Mouse (Mus musculus) embryonic facial prominence, embryonic 13.5 days (tissue): ENCODE results near the gene Rab25. TPM values are rescaled to one million over a fixed set of nuclear protein-coding genes. Genes with fewer than 3 reads are reported as not detected.

ENCODE experiments used
- ATAC-seq: fragments of 200-750 bp; cut with Nextera tagmentation; 2 replicates; pipeline ENCODE4 v1.8.0; 2017; ENCODE audit warnings: low read depth; ENCODE audit not compliant: insufficient number of reproducible peaks, insufficient read depth, low FRiP score, low TSS enrichment
- H3K27ac ChIP-seq: fragments of 300-500 bp; sonication (generic); 2 replicates; pipeline ENCODE4 v1.5.1; 2015; ENCODE audit warnings: moderate library complexity, mild to moderate bottlenecking, inconsistent platforms
- H3K27me3 ChIP-seq: fragments of 300-500 bp; sonication (generic); 2 replicates; pipeline ENCODE4 v1.6.1; 2015; ENCODE audit warnings: mild to moderate bottlenecking, inconsistent platforms
- H3K36me3 ChIP-seq: fragments of 300-500 bp; sonication (generic); 2 replicates; pipeline ENCODE4 v1.6.1; 2015; ENCODE audit warnings: mild to moderate bottlenecking, inconsistent platforms
- H3K4me1 ChIP-seq: fragments of 300-500 bp; sonication (generic); 2 replicates; pipeline ENCODE4 v1.6.1; 2015; ENCODE audit warnings: inconsistent platforms
- H3K4me2 ChIP-seq: fragments of 300-500 bp; sonication (generic); 2 replicates; pipeline ENCODE4 v1.6.1; 2015; ENCODE audit warnings: moderate library complexity, mild to moderate bottlenecking, inconsistent platforms
- H3K4me3 ChIP-seq: fragments of 300-500 bp; sonication (generic); 2 replicates; pipeline ENCODE4 v1.5.1; 2015; ENCODE audit warnings: mild to moderate bottlenecking, inconsistent platforms
- H3K9ac ChIP-seq: fragments of 300-500 bp; sonication (generic); 2 replicates; pipeline ENCODE4 v1.6.1; 2015; ENCODE audit warnings: mild to moderate bottlenecking, inconsistent platforms
- H3K9me3 ChIP-seq: fragments of 300-500 bp; sonication (generic); 2 replicates; pipeline ENCODE4 v1.6.1; 2016; ENCODE audit warnings: inconsistent platforms
- WGBS: fragments of 180-500 bp; shearing (Covaris S2); methylation state at CpG from one replicate; pipeline ENCODE4 v1.1.7; 2015; ENCODE audit warnings: mixed read lengths; 5-methylcytosine and 5-hydroxymethylcytosine counted together
- polyA plus RNA-seq: library from polyadenylated mRNA; unstranded; fragments of >200 nt; fragmentation: Nextera tagmentation; extraction: Ambion mirVana; gene quantifications from 2 replicates; pipeline ENCODE4 v1.2.1, GENCODE M21; 2015

The Rab25 gene
- polyA plus RNA-seq, 1 experiment from 2014 or later = 19.5 TPM

DNA sequence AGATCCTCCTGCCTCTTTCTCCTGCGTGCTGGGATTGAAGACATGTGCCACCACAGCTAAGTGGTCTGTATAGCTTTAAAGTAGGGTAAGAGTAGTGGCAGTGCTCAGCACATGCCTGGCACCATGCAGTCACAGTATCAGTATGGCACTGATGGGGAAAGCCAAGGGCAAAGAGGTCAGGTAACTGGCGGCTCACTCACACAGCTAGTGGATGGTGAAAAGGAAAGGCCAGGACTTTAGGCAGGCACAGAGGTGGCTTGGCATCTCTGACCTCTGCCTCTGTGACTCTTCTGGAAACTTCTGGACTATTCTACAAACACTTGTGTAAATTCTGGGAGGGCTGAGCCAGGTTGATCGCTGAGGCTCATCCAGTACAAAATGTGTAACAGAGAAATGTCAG lies 18.0 kb upstream of the Rab25 start:
- Histone ChIP-seq H3K4me1 (no peaks in the 10 kb centered on the region), H3K36me3 (peaks cover 99% of the 10 kb centered on the region), H3K4me2 (no peak overlapping the region), H3K4me3 (no peak overlapping the region), H3K9ac (peak overlapping the region; percentile 21; the same call in 1 of the 2 replicates), H3K27me3 (no peaks in the 10 kb centered on the region), H3K27ac (no peak overlapping the region), H3K9me3 (no peaks in the 10 kb centered on the region)
- no peak for ATAC-seq
- 96% methylated on average over 3 of the region's 3 CpGs for WGBS

DNA sequence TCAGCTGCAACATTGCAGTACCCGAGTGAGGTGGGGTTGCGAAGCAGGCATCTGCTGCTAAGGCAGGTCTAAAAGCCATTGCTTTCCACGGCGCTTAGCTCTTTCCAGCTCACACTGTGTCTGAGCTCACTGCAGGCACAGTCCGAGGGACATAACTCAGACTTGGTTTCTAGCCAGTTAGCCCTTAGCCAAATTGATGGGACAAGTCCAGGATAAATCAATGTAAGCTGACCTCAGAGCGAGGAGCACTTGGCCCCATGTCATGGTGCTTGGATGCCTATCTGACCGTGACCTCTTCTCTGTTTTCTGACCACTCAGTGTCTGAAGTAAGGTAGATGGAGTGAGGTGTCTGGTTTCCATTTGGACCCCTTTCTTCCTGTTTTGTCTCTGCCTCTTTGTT lies 15.9 kb upstream of the Rab25 start:
- H3K36me3 ChIP-seq = peaks cover 100% of the 10 kb centered on the region
- no peak overlapping the region for H3K27ac ChIP-seq
- 88% methylated on average over 7 of the region's 7 CpGs for WGBS

DNA sequence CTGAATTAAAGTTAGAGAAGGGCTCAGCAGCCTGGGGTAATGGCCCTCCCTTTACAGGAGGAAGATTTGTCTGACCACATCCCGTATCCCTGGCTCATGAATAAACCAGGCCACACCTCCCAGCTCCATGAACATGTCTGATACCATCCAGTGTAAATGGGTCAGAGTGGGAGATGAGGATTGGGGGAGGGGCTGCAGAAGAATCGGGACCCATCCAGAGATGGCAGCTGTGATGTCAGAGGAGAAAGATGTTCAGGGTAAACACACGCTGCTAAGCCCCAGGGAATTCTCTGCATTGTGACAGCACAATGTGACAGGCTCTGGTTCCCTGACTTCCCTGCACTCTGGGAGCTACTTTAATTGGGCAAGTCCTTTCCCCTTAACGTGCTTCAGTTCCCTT lies 15.3 kb upstream of the Rab25 start:
- WGBS = 72% methylated on average over 4 of the region's 4 CpGs
- Histone ChIP-seq H3K9ac (no peak overlapping the region), H3K4me3 (no peak overlapping the region), H3K27ac (no peak overlapping the region), H3K9me3 (no peaks in the 10 kb centered on the region), H3K4me1 (no peaks in the 10 kb centered on the region), H3K4me2 (no peak overlapping the region), H3K36me3 (peaks cover 100% of the 10 kb centered on the region), H3K27me3 (no peaks in the 10 kb centered on the region)
- no peak for ATAC-seq

More for the DNA sequence above, 15.9 kb upstream of the Rab25 start:
- Histone ChIP-seq H3K4me1 (no peaks in the 10 kb centered on the region), H3K4me2 (no peak overlapping the region), H3K9ac (no peak overlapping the region), H3K9me3 (no peaks in the 10 kb centered on the region), H3K4me3 (no peak overlapping the region), H3K27me3 (no peaks in the 10 kb centered on the region)
- no peak for ATAC-seq

DNA sequence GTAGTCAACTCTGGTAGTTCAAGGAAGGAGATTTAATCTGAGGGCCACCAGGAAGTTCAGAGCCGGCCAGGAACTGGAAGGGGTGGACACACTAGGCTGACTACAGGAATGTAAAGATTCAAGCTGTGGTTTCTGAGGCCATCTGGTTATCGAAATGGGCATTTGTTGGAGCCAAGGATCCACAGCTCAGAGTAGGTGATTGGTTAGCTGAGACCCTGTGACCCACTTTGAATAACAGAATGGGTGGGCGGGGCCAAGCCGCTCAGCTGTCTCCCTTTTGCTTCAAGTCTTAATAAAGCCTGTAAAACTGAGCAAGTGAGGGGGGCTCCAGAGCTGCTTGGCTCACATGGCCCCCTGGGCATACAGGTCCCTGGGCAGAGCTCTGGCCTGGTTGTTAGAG lies 13.9 kb upstream of the Rab25 start:
- H3K4me1 ChIP-seq = no peaks in the 10 kb centered on the region

DNA sequence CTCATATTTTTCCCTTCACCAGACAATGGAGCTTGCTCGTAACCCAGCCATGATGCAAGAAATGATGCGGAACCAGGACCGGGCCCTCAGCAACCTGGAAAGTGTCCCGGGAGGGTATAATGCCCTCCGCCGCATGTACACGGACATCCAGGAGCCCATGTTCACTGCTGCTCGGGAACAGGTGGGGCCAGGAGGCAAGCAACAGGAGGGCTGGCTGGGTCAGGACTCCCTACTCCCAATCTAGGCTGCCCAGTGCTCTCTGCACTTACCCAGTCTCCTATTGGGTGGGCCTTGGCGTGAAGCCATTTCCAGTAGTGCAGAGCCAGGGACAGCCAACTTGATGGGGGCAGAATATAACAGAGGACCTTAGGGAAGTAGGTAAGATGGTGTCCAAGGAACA lies 11.5 kb upstream of the Rab25 start:
- no peak overlapping the region for H3K4me3 ChIP-seq
- H3K36me3 ChIP-seq = peaks cover 92% of the 10 kb centered on the region
- peaks cover 12% of the 10 kb centered on the region for H3K4me1 ChIP-seq
- H3K27ac ChIP-seq = no peak overlapping the region
- 93% methylated on average over 9 of the region's 9 CpGs for WGBS
- H3K27me3 ChIP-seq = no peaks in the 10 kb centered on the region
- H3K9ac ChIP-seq = no peak overlapping the region
- ATAC-seq = no peak
- H3K9me3 ChIP-seq = no peaks in the 10 kb centered on the region
- no peak overlapping the region for H3K4me2 ChIP-seq

More for the DNA sequence above, 13.9 kb upstream of the Rab25 start:
- H3K4me2 ChIP-seq = no peak overlapping the region
- no peak for ATAC-seq
- no peak overlapping the region for H3K4me3 ChIP-seq
- no peak overlapping the region for H3K9ac ChIP-seq
- H3K27me3 ChIP-seq = no peaks in the 10 kb centered on the region
- H3K36me3 ChIP-seq = peaks cover 98% of the 10 kb centered on the region
- no peaks in the 10 kb centered on the region for H3K9me3 ChIP-seq
- 77% methylated on average over 4 of the region's 4 CpGs for WGBS
- H3K27ac ChIP-seq = no peak overlapping the region

DNA sequence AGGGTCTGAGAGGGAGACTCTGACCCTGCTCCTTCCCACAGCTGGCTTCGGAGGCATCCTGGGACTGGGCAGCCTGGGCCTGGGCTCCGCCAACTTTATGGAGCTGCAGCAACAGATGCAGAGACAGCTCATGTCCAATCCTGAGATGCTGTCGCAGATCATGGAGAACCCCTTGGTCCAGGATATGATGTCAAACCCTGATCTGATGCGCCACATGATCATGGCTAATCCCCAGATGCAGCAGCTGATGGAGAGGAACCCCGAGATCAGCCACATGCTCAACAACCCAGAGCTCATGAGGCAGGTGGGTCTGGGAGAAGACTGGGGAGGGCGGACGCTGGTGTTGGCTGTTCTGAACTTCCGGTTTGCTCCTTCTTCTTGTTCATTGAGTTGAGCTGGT lies 8.5 kb upstream of the Rab25 start:
- peaks cover 22% of the 10 kb centered on the region for H3K4me1 ChIP-seq
- WGBS = 95% methylated on average over 8 of the region's 8 CpGs
- H3K9me3 ChIP-seq = no peaks in the 10 kb centered on the region
- no peak overlapping the region for H3K4me3 ChIP-seq
- no peak for ATAC-seq
- H3K4me2 ChIP-seq = no peak overlapping the region
- no peaks in the 10 kb centered on the region for H3K27me3 ChIP-seq
- no peak overlapping the region for H3K9ac ChIP-seq
- H3K27ac ChIP-seq = no peak overlapping the region
- H3K36me3 ChIP-seq = peaks cover 62% of the 10 kb centered on the region

DNA sequence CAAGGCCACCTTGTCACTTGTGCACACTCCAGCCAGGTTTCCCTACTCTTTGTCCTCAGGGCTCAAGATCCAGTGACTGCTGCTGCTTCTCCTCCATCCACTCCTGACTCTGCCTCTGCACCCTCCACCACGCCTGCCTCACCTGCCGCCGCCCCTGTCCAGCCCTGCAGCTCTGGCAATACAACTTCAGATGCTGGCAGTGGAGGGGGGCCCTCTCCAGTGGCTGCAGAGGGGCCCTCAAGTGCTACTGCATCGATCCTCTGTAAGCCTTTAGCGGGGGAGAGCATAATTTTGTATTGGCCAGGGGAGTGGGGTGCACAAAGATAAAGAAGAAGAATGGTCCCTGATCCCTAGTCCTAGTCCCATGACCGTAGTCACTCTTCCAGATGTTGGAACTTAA lies 7.6 kb upstream of the Rab25 start:
- Histone ChIP-seq H3K9ac (peak overlapping the region; percentile 46; the same call in 1 of the 2 replicates), H3K4me3 (no peak overlapping the region), H3K36me3 (peaks cover 53% of the 10 kb centered on the region), H3K4me2 (no peak overlapping the region), H3K4me1 (peaks cover 26% of the 10 kb centered on the region), H3K27me3 (no peaks in the 10 kb centered on the region), H3K9me3 (no peaks in the 10 kb centered on the region), H3K27ac (no peak overlapping the region)
- WGBS = 95% methylated on average over 6 of the region's 6 CpGs
- no peak for ATAC-seq

DNA sequence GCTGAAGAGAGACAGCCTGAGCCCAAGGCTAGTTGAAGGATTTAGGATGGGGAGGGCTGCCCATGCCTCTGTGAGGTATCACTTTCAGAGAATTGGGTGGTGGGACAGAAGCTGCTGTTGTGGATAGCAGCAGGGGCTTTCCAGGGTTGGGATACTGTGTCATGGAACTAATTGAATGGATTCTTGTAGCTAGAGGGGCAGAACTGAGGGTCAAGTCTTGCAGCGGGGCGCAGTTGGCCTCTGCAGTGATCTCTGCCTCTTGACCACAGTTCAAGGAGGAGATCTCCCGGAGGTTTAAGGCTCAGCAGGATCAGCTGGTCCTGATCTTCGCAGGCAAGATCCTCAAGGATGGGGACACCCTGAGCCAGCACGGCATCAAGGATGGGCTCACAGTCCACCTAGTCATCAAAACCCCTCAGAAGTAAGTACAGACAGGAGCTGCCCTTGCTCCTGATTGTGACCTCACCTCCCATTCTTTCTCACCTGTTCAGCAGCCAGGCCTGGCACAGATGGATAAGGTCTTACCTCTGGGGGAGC lies 7.0 kb upstream of the Rab25 start:
- Histone ChIP-seq H3K4me3 (no peak overlapping the region), H3K4me1 (peaks cover 26% of the 10 kb centered on the region), H3K4me2 (peak overlapping the region; percentile 81), H3K27me3 (no peaks in the 10 kb centered on the region), H3K9me3 (no peaks in the 10 kb centered on the region), H3K36me3 (peaks cover 47% of the 10 kb centered on the region), H3K27ac (no peak overlapping the region), H3K9ac (peak overlapping the region; percentile 46; the same call in 1 of the 2 replicates)
- ATAC-seq = no peak
- WGBS = 81% methylated on average over 5 of the region's 5 CpGs

DNA sequence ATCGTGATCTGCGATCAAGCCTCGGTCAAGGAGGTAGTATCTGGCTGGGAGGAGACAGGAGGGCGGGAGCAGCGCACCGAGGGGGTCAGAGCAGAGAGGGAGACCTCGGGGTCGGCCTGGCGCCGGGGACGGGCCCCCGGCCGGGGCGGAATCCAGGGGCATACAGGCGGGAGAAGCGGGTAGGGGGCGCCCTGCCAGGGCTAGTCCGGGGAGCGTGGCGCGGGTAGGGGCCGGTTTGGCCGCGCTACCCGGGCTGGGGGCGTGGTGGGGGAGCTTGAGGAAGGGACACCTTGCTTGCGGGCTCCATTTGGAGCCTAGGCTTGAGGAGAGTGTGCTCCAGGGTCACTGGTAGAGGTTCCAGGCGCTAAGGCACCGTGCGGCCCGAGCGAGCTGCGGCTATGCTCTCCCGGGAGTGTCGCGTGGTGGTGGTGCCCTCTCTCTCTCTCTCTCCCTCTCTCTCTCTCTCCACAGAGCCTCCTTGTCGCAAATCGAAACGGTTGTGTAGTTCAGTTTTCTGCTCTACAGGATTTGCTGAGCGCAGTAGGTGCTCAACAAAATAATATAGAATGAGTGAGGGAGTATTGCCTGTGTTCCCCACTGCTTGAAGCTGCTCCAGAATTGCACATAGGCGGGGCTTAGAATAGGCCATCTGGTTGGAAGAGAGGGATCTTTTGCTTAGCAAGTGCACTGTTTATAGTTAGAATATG lies 5.9 kb upstream of the Rab25 start:
- no peak; the same call in 1 of the 2 replicates for ATAC-seq
- WGBS = under 1% methylated on average over 41 of the region's 41 CpGs
- no peaks in the 10 kb centered on the region for H3K27me3 ChIP-seq

DNA sequence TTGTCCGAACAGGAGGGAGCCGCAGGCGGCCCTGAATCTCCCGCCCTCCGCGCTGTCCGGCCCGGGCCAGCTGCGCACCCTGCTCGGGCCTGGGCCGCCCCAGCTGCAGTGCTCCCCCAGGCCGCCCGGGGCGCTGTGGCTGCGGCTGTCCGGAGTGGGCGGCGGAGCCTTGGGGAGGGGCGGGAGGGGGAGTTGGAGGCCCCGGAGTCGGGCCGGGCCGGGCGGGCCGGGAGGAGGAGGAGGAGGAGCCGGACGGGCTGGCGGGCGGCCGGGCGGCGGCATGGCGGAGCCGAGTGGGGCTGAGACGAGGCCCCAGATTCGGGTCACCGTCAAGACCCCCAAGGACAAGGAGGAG lies 5.4 kb upstream of the Rab25 start, which contains the start of gene Ubqln4:
Ubqln4 (plus strand) TSS at position 234 of the 355 bp plus-strand sequence.
- peak; percentile 87 for ATAC-seq

More for the DNA sequence above, 5.9 kb upstream of the Rab25 start:
- peak overlapping the region; percentile 81 for H3K4me2 ChIP-seq
- H3K4me3 ChIP-seq = peak overlapping the region; percentile 73
- H3K9ac ChIP-seq = peak overlapping the region; percentile 91
- peak overlapping the region; percentile 96 for H3K27ac ChIP-seq
- H3K36me3 ChIP-seq = peaks cover 36% of the 10 kb centered on the region
- H3K9me3 ChIP-seq = no peaks in the 10 kb centered on the region
- H3K4me1 ChIP-seq = peaks cover 26% of the 10 kb centered on the region

DNA sequence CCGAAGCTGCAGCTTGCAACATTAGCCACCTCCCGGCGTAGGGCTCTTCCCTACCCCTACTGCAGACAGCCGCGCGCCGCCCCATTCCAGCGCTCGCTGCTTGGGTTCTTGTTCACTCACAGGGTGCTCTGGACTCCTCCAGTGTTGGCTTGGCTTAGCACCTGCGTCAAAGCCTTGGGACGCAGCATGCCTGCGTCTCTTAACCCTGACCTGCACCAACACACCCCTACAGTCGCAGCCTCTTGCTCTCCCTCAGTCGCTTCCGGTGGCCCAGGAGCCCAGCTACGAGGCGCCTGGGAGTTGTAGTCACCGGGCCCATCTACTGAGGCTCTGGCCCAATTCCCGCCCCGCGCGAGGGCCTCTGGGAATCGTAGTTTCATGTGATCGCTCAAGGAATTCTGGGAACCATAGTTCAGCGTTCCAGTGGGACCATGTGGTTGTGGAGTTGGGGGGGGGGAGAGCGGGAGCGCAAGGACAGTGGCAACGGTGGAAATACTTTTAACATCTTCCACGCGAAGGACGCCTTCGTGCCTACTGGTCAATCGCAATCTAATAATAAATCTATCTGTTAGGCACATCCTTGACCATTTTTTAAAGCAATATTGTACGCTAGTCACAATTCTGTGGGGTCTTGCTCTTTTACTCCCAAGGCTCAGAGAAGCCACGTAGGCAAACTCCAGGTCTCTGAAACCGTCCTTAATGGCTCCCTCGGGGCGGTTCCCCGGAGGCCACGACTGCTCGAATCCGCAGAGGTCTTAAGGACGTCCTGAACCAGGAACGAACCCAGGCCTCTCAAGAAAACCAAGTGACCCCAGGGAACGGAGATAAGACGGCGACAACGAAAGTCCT lies 4.8 kb upstream of the Rab25 start, which contains the start of gene Lamtor2:
Lamtor2 (minus strand) TSS at position 399 of the 849 bp plus-strand sequence.
- H3K9ac ChIP-seq = peak within 1 kb of the TSS; percentile 91
- under 1% methylated on average over 48 of the region's 48 CpGs for WGBS
- peak within 1 kb of the TSS; percentile 96 for H3K27ac ChIP-seq
- H3K4me3 ChIP-seq = peak within 1 kb of the TSS; percentile 73
- H3K27me3 ChIP-seq = no peaks in the 10 kb centered on the region
- peaks cover 29% of the 10 kb centered on the region for H3K4me1 ChIP-seq
- H3K9me3 ChIP-seq = no peaks in the 10 kb centered on the region
- H3K4me2 ChIP-seq = peak within 1 kb of the TSS; percentile 81
- ATAC-seq = peak; percentile 87
- peaks cover 30% of the 10 kb centered on the region for H3K36me3 ChIP-seq

More for the DNA sequence above, 5.4 kb upstream of the Rab25 start, which contains the start of gene Ubqln4:
- peak within 1 kb of the TSS; percentile 81 for H3K4me2 ChIP-seq
- peak within 1 kb of the TSS; percentile 96 for H3K27ac ChIP-seq
- peaks cover 26% of the 10 kb centered on the region for H3K4me1 ChIP-seq
- peak within 1 kb of the TSS; percentile 91 for H3K9ac ChIP-seq
- no peaks in the 10 kb centered on the region for H3K9me3 ChIP-seq
- no peaks in the 10 kb centered on the region for H3K27me3 ChIP-seq
- H3K36me3 ChIP-seq = peaks cover 34% of the 10 kb centered on the region
- under 1% methylated on average over 31 of the region's 37 CpGs for WGBS
- peak within 1 kb of the TSS; percentile 73 for H3K4me3 ChIP-seq
